Mouse (Mus musculus) 416B (cell line): ENCODE data around the gene Samd3.

Source experiments
- DNase-seq: peaks from one replicate; pipeline ENCODE4 v3.0.0; 2011; ENCODE audit warnings: low read depth

Samd3 gene

DNA sequence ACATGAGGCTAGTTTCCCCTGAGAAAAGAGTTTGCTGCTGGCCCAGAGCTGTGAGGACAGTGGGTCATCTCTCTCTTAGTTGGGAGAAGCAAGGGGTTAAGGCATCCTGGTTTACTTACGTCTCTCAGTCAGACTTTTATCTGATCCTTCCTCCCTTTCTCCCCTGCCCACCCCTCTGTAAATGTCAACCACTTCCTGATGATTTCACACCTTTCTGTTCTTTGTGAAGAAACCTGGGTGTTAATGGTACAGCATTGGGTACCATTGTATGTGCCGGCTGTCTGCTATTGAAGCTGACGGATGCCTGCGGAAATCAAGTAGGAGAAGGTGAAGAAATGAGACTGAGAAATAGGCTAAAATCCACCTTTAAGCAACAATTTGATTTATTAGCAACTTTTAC lies at the start of gene Samd3:
TSS of gene Samd3 (plus strand) at position 220 of the 400 bp plus-strand sequence.
- DNase-seq: no peak

DNA sequence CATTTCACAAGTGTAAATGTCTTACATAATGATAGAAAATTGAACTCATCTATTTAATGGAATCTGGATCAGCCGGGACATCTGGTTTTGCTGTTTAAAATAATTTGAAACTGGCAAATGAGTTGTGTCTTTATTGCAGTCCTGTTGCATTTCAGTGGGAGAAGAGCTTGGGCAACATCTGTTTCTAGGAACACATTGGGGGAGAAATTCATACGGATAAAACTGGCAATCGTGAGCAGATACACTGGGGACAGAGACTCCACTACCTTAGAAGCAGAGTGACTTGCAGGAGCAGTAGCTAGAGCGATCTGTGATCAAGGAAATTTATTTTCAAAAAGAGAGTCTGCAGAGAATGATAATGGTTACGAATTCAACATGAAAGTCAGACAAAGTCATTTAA lies 44.2 kb upstream of the Samd3 start:
- no peak for DNase-seq

DNA sequence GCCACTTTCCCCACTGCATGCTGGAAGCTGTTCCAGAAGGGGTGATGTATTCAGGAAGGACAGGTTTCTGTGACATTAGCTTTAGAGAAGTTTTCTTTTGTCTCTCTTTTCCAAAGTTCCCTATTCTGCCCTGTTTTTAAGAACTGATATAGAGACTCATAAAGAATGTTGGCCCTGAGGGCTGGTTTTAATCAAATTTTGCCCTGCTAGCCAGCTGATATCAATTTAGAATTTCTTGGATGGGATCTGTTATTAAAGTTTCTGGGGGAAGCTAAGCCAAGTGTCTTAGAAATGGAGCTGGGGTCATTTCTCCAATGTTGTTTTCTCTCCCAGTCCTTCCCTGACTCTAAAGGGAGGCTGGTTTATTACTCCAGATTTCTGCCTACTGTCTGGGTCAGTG lies 38.7 kb upstream of the Samd3 start:
- no peak for DNase-seq

DNA sequence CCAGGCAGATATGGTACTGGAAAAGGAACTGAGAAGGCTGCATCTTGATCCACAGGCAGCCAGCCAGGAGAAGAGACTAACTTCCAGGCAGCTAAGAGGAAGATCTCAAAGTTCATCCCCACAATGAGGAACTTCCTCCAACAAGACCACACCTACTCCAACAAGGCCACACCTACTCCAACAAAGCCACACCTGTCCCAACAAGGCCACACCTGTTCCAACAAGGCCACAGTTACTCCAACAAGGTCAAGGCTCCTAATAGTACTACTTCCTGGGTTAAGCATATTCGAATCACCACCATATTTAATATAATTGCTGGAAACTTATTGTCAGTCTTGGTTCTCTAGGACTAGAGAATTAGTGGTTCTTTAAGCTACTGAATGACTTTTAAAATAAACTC lies 34.6 kb upstream of the Samd3 start:
- no peak for DNase-seq

DNA sequence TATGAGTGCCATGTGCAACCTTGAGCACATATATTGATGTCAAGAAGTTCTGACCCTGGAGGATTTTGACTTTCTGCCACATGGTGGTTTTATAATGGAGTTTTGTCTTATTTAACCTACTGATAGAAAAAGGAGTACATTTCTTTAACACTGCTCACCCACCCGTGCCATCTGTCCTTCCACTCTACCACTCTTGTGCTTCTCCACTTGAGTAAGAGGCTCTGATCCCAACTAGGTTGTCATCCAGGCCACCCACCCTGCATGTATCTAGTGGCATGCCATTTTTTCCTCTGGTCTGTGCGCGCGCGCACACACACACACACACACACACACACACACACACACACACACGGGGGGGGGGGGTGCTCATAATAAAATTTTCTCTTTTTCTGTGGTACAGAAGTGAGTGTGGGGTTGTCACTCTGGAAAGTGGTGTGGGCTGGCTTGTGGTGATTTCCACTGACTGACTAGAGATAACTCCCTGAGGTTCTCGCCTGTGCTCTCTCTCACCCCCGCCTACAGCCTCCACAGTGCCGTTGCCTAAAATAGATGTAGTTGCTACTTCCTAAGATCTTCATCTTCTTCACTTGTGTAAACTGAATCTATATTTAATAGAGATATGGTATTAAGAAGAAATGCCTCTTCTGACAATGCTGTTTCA lies 26.7 kb upstream of the Samd3 start:
- no peak for DNase-seq

DNA sequence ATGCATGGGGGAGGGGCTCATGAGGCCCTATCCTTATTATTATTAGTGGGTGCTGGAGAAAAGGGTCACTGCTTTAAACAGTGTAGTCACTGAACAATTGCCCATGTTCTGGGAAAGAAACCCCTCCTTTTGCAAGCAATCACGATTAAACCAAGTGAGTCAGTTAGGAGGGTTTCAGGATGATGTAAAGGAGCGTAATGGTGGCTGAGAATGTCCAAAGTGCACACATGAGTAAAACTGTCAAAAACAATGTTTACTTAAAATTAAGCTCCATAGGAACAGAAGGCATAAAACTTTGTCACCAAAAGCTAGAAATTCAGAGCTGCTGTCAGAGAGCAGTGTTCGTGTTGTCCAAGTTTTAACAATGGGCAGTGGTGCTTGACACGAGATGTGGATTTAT lies 8.8 kb upstream of the Samd3 start:
- DNase-seq: no peak

DNA sequence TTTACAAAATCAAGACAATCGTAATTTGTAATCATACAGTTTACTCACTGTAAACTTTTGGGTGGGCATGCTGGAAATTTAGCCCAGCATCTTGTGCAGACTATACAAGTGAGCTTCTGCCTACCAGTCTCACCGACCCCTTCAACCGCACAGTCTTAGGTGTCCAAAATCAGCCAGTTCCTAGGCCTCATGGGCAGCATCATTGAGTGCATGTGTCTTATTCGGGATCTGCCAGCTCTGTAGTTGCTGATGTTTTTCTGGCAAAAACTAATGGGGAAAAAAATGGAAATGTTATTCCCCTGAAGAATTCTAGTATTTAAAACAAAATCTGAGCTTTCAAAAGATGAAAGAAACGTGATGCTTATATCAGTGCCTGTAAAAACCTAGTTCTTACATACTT lies 3.3 kb upstream of the Samd3 start:
- DNase-seq: no peak

DNA sequence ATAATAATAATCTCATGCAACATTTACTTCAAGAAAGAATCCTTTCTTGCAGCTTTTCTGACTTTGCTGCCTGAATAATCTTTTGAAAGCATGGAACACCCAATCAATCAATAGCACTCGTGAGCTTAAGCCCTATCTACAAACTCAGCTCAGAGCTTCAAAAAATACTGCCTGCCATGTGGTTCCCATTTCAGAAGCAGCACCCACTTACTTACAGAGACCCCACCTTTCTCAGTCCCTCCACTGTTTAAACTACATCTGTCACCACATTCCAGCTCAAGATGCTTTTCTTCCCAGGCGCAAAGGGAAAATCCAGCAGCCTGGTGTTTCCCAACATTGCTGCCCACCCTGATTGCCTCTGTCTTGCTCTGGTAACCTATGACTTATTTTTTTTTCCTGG lies 2.8 kb upstream of the Samd3 start:
- no peak for DNase-seq

DNA sequence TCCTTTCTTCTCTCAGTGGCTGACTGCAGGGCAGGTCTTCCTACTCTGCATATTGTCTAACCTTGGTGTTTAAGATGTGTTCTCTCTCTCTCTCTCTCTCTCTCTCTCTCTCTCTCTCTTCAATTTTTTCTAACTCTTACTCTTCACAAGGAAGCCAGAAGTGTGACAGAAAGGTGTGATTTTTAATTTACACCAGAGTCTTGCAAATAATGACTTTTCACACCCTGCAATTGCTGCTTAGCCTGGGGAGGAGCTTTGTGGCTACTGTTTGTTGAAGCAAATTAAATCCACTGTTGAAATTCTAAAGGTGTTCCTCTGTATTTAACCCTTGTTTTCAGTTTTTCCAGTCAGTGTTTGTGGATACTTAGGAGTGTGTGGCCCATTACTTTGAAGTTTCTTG lies 1.3 kb upstream of the Samd3 start:
- no peak for DNase-seq

DNA sequence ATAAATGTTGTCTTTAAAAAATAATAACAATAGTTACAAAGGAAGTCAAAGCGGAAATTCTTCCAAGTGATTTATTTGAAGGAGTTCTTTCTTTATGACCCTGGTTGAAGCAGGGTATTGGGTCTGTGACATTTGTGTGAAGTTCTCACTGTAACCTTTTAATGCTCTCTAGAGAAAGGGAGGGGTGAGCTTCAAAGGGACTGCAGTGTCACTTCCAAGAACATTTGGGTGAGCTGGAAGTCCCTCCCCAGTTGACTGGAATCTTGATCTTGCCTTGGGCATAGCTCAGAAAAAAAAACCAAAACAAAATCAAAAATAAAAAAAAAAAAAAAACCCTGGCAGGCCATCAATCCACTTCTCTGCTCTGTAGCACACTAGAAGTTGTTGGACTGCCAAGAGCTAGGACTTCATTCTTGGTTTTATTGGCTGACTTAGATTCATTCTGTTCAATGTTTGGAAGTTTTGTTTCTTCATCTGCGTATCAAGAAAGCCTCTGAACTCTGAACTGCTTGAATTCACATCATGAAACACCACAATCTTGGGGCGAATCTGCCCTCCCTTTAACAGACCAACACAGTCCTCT lies 2.7 kb downstream of the Samd3 start:
- no peak for DNase-seq

DNA sequence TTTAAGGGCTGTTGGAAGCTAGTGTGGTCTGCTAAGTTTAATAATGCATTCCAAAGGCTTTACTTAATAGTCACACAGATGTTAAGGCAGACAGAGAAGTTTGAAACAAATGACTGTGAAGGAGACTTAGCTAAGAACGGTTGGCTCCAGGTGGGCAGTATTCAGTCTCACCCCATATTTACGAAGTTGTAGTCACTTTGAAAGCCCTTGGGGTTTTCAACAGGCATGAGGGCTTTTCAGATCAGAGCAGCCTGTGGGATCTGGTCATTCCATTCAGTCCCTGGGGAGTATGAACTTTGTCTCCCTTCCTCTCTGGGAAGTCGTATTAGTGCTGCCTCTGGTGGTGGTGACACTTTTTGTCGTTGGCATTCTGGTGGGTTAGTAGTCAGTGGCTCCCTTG lies 9.1 kb downstream of the Samd3 start:
- DNase-seq: no peak

DNA sequence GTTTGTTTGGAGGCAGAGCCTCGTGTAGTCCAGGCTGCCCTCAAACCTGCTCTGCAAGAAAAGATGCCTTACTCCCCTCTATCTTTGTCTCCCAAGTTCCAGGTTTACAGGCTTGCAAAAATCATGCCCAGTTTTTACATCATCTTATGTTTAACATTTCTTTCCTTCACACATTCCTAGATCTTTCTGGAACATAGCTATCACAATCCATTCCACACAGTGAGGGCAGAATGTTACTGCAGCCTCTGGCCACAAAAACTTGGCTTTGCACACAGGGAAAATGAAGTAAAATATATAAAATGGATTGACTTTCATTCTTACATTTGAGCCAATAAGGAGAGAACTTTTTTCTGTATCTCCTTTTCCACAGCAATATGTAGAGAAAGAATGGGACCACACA lies 9.6 kb downstream of the Samd3 start:
- no peak for DNase-seq

DNA sequence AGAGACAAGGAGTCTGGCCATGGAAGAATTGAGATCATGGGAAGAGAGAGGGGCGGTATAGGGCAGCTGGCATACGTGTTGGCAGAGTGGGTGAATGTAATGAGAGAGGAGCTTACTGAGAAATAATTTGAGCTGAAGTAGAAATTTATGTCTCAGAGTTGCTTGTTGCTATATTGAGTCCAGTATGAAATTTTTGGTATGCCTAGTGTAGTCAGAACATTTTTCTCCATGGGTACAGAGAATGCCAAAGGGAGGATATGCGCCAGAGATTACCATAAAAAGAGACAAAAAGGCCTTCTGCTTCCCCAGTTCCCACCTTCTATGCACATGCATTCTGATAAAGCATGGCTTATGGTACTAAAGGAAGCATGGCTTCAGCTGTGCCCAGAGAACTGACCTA lies 13.7 kb downstream of the Samd3 start:
- no peak for DNase-seq

DNA sequence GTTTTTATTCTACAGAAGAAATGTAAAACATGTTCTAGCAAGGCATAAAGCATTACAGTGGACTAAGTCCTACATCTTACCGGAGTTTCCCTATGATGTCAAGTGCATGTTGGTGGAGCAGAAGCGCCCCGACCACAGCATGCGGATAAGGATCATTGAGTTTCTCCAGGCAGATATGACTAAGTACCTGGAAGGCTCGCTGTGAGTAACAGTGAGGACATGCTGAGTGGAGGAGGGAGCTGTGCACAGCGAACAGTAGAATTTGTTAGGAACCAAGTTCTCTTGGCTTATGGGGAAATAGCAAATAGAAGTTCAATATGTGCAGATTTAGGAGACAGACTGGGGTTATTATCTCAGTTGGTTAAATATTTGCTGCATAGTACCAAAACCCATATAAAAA lies 15.0 kb downstream of the Samd3 start:
- no peak for DNase-seq

DNA sequence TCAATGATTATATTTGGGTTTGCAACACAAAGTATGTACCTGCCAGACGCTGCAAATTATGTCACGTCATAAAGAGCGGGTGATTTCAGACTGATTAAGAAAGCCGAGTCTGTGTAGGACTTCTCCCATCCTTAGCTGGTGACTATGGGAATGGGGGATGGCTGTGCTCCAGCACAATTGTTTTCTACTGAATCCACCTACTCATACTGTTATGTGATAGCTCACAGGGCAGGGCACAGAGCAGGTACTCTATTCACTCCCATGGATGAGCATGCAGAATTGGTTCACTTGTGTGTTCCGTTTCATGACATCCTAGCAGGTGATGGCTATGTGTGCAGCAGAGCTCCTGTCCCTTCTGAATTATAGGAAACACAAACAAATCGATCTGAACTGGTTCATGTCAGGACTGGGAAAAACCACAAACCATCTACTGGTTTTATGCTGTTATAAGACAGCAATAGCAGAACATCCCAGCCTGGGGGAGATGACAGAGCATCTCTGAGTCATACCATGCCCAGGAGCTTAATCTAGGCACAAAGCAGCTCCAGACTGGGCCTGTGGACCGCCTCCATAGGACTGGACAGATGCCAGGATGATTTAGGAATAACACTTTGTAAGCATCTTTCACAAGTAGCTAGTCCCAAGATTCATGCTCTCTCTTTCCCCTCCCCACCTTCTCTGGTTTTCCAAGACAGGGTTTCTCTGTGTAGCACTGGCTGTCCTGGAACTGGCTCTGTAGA lies 20.1 kb downstream of the Samd3 start:
- no peak for DNase-seq

DNA sequence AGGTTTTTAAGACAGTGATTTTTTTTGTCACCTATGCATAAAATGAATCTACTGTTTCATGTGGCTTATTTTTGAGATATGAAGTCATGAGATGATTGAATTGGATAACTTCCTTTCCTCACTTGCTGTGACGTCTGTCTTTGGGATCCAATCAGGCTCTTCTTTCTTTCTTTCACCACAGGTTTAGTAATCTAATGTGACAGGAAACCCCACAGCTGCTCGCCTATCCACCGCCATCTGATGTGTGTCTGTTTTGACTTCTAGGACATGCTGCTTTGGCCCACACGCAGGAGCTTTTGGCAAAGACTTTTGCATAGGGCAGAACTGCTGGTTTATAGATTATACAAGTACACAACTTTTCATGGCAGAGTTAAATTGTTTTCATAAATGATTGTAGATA lies 30.4 kb downstream of the Samd3 start:
- DNase-seq: peak; percentile 10

DNA sequence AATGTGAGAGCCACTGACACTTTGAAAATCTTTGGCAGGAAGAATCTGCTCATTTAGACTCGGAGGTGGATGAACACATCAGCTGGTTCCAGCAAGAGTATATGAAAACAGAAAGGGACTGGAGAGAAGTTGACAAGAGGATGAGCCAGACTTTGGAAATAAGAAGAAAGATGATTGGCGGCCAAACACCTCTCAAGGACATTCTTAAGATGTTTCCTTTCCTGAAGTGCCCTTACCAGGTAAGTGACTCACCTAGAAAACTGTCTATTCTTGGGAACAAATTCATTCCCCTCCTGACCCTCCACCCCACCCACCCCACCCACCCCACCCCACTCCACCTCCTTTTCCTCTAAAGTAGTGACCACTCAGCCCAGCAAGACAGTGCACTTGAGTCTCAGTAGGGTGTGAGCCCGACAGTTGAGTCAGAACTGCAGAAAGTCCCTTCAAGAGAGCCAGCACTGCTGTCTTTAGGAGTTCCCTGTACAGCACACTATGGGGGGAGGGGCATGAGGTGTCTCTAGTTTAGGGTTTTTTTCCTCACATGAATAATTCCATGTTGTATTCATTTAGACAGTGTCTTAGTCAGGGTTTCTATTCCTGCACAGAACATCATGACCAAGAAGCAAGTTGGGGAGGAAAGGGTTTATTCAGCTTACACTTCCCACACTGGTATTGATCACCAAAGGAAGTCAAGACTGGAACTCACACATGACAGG lies 34.4 kb downstream of the Samd3 start:
- no peak for DNase-seq

DNA sequence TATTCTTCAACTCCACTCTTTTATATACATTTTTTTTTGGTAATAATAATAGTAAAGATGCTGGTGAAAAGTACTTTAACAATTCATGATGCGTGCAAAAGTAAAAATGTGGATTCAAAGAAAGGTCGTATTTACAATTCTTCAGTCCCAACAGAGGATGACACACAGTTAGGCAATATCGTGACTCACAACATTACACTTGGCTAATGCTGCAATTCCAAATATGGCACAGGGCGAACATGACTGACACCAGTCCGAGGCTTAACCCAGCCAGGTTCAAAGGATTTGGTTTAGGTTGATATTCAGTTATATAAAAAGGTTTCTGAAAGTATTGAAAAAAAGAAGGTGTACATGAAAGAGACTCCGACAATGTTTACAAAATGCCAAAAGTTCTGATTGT lies 45.9 kb downstream of the Samd3 start:
- peak; percentile 37 for DNase-seq

DNA sequence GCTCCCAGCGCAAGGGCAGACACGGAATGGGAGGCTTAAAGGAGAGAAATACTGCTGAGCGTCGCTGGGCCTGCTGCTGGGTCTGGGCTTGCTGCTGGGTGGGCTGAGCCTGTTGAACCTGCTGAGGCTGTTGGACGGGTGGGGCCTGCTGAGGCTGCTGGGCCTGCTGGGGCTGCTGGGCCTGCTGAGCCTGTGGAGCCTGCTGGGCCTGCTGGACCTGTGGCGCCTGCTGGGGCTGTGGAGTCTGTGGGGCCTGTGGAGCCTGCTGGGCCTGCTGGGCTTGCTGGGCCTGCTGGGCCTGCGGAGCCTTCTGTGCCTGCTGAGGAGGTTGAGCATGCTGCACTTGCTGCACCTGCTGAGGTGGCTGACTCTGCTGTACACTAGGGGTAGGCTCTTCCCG lies 50.5 kb downstream of the Samd3 start:
- DNase-seq: no peak

DNA sequence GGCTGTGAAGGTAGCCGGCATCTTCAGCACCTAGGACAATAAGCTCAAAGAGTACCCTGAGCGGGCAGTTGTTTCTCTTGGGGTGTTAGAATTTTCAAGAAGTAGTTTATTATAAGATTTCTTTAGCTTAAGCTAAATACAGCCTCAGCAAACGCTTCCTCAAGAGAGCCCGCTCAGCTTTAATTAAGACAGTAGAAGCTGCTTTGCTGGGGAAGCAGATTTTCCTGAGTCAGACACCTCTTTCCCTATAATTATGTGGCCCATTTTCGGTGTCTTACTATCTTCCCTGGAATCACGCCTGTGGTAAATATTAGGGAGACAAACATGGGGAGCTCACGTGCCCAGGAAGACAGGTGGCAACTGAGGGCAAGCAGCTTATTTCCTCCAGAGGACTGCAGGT lies 57.6 kb downstream of the Samd3 start:
- no peak for DNase-seq

DNA sequence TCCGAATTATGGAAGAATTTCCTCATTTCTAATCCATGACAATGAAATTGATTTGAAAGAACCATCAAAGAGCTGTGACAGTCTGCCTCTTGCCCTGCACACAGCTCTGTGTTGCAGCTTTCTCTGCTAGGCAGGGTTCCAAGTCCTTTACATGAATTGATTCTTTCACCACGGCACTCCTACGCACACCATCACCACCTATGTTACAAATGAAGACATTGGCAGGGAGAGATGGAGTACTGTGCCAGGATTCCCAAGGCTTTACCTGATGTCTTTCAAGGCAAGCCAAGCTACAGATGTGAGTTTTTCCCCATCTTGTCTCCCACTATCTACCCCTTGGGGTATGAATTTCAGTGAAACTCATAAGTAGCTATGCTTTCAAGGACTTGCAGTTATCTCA lies 67.7 kb downstream of the Samd3 start:
- DNase-seq: no peak

DNA sequence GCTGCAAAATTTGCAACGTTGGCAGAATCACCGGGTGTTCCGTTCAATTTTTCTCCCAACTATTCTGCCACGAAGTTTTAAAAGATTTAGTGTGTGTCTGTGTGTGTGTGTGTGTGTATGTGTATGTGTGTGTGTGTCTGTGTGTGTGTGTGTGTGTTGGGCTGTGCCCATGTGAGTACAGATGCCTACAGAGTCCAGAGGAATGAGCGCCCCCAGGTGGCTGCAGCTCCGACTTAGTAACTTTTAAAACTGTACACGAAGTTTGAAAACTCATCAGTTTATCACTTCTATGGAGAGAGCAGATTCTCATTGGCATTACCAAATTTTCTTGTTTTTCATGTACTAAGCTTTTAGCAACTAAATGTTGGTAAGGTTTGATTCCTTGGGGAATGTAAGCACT lies 68.1 kb downstream of the Samd3 start:
- peak; percentile 8 for DNase-seq

DNA sequence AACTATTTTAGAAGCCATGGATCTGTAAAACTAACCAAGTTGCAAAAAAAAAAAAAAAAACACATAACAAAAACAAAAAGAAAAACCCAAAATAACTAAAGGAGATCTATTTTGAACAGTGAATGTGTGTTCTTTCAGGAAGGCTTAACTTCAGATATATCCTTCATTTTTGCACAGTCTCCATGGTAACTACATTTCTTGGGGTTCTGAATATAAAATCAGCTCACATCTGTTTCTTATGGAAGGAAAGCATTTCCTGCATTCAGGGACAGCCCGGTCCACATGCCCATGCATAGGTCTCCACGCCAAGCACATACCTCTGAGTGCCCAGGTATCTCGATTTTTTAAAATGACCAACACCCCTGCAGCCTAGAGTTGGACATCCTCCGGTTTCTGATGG lies 72.8 kb downstream of the Samd3 start:
- no peak for DNase-seq
